Mouse (Mus musculus) heart, postnatal 25 days (tissue): ENCODE data around the gene Arl4a. TPM values are rescaled to one million over a fixed set of nuclear protein-coding genes. Genes with fewer than 3 reads are reported as not detected.

Source experiments
- DNase-seq: peaks from one replicate; pipeline ENCODE4 v3.0.0; 2022; ENCODE audit warnings: low spot score
- intact Hi-C: fragments of 180-260 bp; cut with DNase I; formaldehyde crosslinking; loops from one replicate; pipeline ENCODE4 v1.15.1; 2025
- total RNA-seq, 2 experiments: library from RNA; stranded (reverse); gene quantifications; 2 replicates each; pipeline ENCODE4 v1.2.3; 2021

Gene Arl4a
- 10 to 100 TPM; 19.6 to 22.0 TPM for total RNA-seq

DNA sequence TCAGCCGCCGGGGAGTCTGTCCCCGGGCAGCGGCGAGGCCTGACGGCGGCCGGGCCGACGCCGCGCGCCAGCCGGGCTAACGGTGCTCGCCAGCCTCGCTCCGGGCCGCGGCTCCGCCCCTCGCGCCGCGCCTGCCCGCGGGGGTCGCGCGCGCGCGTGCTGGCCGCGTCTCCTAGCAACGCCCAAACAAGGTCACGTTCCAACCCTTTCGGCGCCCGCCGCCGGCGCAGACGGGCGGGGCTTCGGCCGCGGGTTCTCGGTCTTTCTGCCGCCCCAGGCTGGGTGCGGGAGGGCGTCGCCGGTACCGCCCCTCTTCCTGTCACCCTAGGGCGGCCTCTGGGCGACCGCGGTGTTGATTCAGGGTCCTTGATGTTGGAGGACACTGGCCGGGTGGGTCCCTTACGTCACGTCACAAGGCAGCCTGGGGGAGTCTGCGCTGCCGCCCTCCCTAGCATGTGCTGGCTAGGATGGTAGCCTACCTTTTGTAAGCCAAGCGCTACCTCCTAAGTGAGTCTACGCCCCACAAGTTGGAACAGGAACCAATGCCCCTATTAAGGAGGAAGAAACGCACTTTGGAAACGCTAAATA is at the start of gene Arl4a:
TSS of gene Arl4a (minus strand) at position 150 of the 588 bp plus-strand sequence.
- DNase-seq = peak; percentile 82
- intact Hi-C loops = loop anchor here (2.0 to 10.0 kb wide), 3 partner anchors 19 to 203 kb away; no protein-coding TSS in a partner anchor

DNA sequence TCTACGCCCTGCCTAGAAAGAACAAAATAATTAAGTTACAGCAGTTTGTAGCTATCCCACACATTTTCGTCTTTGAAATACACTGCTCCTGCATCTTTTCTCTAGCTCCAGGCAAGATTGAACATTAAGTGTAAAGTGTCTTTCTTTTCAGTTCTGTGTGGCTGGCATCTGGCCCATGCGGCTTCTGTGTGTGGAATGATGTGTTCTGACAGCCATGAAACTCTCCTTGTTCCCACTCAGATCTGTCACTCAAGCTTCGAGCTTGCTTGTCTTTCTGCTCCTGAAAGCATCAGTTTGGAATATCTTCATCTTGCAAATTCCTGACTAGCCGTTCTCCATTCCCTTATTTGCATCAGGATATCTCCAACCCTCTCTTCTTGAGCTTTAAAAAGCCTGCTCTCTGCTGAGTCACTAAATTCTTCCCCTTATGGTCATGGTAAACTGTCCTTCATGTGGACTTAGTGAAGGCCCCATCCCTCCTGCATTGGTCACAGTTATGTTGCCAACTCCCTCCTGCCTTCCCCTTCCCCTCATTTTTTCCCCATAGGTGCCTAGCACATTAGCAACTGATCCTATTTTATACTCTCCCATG is 48.0 kb upstream of the Arl4a start:
- intact Hi-C loops = no loop called here
- DNase-seq = no peak

DNA sequence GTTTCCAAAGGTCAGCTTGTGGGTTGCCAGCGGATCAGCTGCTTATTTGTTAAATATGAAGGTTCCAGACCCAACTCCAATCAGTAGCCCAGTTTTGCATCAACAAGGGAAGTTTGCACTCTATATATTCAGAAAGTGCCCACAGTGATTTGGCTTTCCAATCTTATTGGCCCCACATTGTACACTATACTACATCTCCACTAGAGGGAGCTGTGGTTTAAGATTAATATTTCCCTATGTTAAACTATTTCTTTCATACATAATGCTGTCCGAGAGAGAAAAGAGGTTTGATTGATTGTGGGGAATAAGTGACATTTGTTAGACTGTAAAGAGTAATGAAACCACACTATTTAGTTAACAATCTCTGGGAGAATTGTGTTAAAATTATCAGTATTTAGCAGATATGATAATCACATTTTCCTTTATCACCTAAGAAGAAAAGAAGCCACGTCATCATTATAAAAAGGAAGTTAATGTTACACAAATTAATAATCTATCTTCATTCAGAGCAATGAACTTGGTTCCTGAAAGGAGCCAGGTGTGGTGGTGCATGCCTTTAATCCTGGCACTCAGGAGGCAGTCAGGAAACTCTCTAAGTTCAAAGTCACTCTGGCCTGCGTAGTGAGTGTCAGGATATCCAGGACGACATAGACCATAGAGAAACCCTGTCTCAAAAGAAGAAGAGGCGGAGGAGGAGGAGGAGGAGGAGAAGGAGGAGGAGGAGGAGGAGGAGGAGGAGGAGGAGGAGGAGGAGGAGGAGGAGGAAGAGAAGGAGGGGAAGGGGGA is 44.8 kb upstream of the Arl4a start:
- no peak for DNase-seq
- intact Hi-C loops = loop anchor here (1.0 kb wide), 1 partner anchor 82 kb away; no protein-coding TSS in a partner anchor

DNA sequence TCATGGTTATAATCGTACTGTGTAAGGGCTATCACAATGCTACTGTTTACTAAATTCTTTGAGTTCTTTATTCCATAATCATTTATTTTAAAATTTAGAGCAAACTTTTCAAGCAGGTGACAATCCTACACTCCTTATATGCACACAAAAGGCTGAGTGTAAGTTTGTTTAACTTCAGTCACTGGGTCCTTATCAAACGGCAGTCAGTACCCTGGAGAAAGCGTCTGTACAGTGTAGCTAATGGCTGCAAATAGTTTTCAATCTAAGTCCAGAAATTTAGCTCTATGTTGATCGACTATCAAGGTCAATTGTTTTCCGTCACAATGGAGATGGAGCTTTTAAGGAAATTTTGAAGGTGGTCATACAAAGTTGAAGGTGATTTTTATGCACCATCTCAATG is 44.2 kb upstream of the Arl4a start:
- intact Hi-C loops = loop anchor here (1.0 kb wide), 1 partner anchor 82 kb away; no protein-coding TSS in a partner anchor
- no peak for DNase-seq

DNA sequence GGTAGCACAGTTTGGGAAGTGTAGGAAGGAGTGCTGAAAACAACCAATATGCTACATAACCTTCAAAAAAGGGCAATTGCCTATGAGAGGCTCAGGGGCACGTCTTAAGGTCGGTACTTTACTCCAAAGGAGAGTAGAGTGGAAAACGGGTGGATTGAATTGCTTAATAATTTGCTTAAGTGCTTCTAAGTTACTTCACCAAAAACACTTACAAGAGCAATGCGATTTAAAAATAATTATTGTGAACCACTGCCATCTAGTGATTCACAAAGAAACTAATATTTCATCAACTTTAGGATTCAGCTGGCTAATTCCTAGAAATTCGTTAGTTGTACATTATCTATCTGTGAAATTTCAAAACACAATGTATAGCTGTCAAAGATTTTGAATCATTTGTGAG is 35.8 kb upstream of the Arl4a start:
- intact Hi-C loops = loop anchor here (2.0 kb wide), 1 partner anchor 563 kb away; no protein-coding TSS in a partner anchor
- DNase-seq = no peak

DNA sequence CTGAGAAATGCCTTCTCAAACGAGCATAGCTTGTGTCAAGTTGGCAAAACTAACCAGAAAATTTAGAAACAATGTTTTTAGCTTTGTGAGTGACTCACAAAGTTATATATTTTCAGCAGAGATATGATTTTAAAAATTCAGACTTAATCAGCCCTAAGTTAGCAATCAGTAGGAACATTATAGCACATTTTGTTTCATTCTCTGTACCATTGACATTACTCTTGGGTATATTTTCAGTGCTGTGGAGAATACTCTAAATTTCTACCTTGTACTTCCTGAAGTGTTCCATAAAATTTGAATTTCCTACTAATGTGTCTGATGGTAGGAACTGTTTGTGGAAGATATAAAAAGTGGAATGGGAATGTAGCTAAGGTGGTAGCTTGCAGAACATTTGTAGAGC is 9.2 kb upstream of the Arl4a start:
- intact Hi-C loops = no loop called here

DNA sequence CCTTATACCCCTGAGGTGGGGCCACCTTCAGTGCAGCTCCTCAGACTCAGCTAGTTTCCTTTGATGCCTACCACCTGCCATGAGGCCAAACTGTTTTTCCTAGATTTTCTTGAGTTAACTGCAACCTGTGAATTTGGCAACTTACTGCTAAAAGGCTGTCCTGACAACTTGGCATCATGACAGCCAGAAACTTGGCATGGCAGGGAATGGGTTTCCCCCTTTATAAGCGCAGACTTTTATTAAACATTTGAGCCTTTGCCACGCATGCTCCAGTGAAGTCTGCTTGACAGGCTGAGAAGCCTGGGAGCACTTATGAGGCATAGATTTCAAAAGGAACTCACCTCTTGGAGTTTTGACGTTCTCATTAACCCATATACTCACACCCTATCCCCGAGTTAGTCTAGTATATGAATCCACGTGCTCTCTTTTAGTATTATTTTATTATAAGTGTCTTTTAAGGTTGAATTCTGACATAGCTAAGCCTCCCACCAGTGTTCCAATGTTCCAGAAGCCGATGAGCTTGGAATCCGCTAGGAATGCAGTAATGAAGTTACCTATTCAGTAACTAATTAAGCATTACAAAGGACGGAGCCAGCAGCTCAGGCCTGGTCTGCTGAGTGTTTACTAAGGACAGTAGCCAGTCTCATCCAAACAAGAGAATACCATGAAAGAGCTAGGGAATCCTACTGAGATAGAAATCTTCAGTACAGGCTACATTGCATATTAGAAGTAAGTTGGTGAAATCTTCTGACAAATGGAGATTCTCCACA is 6.2 kb upstream of the Arl4a start:
- intact Hi-C loops = no loop called here

More for the DNA sequence above, 9.2 kb upstream of the Arl4a start:
- DNase-seq = no peak

DNA sequence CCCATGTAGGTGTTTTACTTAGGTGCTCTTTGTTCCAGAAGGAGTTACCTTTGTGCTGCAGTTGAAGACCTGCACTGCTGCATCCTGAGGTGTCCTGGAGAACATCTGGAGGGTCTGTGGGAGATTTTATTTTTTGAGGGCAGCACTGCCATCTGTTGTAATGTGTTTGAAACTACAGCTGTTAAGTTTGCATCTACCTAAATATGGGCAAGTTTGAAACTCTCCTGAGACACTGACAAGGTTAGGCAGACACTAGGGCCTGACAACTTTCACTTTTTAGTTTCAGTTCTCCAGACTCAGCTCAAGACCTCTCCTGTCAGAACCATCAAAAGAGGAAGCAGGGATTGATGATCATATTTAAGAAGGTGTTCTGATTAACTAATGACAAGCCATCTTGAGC is 2.2 kb upstream of the Arl4a start:
- intact Hi-C loops = loop anchor here (1.0 kb wide), 2 partner anchors 375 to 530 kb away; no protein-coding TSS in a partner anchor
- DNase-seq = no peak

More for the DNA sequence above, 6.2 kb upstream of the Arl4a start:
- DNase-seq = no peak

DNA sequence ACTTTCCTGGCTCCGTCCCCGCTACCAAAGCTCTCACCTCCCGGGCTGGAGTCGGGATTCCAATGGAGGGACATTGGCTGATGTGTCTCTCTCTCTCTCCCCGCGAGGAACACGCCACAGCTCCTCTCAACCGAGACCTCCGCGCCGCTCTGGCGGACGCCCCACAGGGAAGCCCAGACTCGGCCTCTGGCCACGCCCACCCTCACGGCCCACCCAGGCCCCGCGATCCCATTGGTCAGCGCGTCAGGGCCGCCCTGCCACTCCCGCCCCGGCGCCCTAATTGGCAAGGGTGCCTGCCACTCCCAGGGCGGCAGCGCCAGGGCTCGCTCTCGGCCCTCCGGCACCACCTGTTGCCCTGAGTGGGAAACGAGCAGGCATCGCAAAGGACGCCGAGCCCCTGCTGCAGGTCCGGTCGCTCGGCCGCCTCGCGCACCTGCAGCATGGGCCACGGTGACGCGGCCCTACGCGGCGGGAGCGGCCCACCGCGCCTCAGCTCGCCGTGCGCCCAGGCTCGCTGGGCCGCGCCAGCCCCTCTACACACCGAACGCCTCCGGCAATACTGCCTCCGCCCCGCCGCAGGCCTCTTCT is 505 bp downstream of the Arl4a start:
- intact Hi-C loops = loop anchor here (2.0 to 10.0 kb wide), 3 partner anchors 19 to 203 kb away; no protein-coding TSS in a partner anchor
- peak; percentile 98 for DNase-seq

DNA sequence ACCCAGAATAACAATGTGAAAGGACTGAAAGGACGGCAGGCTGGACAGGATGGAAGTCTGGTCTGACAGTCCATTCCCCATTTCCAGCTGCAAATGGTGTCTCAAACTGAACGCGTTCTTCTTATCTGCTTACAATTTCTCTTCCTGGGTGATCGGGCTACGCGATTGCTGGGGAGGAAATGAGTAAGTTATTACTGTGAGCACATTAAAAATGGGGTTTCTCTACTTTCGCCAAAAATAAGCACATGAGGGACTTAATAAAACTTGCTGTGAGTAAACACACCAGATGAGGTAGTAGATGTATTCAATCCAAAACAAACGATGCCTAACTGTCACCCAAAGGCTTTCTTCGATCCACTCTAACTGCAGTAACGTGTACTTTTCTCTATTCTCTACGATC is 1.2 kb downstream of the Arl4a start:
- no peak for DNase-seq
- intact Hi-C loops = loop anchor here (2.0 to 10.0 kb wide), 3 partner anchors 18 to 202 kb away; no protein-coding TSS in a partner anchor

DNA sequence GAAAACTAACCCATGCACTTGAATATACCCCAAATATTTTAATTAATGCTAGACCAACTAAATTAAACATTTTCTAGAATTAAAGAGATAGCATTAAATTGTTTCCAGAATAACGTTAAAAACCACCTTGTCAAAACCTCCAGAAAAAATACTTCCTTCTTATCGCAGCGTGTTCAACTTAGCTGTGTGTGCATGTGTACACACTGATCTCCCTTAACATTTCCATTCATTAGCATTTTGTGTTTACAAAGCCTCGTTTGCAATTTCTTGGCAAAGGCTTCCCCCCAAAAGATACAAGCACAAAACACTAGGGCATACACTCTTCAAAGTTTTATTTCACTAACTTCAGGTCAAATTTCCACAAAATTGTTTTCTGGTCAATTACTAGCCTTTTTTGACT is 2.3 kb downstream of the Arl4a start:
- DNase-seq = no peak
- intact Hi-C loops = loop anchor here (5.0 to 10.0 kb wide), 2 partner anchors 83 to 201 kb away; no protein-coding TSS in a partner anchor

DNA sequence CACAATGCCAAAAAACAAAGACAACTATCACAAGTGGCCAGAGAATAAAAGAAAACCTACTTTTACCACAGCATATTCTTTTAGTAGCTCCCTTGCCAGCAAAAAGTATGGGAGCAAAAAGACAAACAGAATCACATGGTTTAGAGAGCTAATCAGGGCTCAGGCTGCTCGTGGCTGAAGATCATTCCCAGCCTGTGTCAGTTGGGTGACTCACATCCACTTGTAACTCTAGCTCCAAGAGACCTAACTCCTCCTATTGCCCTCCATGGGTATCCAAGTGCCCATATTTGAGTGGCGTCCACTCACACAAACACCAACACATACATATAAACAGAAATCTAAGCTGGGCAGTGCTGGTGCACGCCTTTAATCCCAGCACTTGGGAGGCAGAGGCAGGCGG is 8.6 kb downstream of the Arl4a start:
- no peak for DNase-seq
- intact Hi-C loops = no loop called here

DNA sequence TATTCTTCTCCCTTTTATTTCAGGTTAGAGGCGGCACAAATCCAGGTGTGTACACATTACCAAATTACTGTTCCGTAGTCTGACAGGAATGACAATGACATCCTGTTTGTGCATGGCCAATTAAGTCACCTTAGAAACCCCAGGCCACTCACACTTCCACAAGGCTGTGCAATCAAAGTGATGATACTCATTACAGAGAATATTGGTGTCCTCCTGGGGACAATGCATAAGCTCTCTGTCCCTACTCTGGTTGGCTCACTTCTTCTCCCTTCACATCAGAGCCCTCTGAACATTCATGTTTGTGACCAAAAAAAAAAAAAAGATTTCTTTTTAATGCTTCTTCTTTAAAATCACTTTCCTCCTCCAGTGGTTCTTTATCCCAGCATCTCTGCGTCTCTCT is 10.0 kb downstream of the Arl4a start:
- DNase-seq = no peak
- intact Hi-C loops = no loop called here

DNA sequence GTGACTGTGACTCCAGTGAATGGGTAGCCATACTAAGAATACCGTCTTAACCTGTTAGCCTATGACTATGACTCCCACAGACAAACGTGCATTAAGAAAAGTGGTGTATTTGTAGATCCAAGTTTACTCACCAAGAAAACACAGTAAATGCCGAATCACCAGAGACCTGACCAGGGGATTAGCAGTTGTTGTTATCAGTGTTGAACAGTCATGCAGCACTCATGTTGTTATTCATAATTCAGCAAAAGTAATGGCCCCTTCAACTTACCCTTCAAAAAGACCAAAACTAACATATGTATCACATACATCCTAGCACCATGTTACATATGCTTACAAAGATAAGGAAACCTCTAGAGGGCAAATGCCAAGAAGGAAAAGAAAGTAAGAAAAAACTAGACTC is 10.4 kb downstream of the Arl4a start:
- no peak for DNase-seq
- intact Hi-C loops = no loop called here

DNA sequence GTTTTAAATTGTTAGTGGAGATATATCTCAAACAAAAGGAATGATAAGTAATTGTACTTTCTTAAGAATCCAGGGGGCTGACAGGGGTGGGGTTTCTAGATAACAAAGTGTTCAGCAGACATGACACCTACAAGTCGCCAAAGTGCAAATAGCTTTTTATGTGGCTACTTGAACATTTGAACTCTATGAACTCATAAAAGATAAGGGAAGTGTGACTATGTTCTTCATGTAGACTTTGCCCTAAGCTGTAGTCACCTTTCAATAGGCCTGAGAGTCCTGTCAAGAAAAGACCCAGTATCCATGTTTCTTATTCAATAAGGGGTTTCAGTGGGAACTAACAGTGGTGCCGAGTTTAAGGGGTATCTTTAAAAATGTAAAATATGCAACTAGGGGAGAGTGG is 13.9 kb downstream of the Arl4a start:
- intact Hi-C loops = no loop called here
- no peak for DNase-seq

DNA sequence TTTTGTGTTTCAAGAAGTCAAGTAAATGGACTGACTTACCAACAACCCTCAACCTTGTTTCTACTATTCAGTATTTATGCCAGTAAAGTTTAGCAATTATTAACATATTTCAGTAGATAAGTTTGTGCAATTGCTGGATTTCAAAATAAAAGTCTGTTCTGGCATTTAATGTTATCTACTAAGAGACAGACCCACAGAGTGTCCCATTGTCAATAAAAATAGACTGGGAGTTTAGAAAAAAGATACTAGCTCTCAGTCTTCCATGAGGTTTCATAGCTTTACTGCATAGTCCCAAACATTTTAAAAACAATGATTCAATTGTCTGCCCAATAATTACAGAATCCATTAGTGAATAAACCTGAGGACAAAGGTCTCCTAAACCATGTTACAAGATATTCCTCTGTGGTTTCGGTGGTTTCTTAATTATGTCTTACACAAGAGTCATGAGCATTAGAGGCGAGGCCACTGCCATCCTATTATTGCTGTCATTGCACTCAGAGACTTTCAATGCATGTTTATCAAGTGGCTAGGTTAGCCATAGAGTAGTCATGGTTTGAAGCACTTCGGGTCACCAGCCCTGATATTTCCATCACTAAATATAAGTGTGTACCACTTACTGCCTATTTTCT is 14.7 kb downstream of the Arl4a start:
- intact Hi-C loops = no loop called here
- no peak for DNase-seq

DNA sequence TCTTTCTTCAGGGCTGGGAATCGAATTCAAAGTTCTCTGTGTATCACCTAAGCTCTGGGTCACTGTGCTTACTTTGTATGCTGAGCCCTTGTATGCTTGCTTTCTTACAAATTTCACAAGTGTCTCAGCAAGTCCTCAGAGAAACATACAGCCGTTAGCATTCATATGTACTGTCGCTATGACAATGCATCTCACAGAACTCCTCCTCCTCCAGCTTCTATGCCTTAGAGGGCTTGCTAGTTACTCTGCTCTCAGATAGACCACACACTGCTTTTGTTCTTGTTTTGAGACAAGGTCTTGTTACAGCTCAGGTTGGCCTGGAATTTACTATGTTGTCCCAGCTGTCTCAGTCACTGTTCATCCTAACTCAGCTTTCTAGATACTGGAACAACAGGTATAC is 15.5 kb downstream of the Arl4a start:
- intact Hi-C loops = no loop called here
- DNase-seq = no peak

DNA sequence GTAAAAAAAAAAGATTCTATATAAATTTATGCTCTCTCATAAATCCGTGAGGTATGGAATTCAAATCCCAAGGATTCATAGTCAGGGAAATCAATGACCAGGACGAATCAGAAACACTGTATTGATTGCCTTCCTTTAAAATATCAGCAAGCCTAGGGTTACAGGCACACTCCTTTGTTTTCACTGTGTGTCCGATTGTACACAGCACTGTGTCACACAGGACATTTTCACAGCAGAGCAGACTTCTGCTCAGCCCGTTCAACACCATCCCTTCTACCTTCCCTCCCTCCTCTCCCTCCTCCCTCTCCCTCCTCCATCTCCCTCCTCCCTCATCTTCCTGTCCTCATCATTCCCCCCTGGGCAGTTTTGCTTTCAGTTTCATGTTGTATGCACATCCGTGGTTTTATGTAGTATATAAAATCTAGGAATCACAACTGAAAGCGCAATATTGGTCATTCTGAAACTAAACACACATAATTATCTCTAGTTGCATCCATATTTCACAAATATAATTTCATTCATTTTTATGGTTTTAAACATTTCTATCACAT is 19.8 kb downstream of the Arl4a start:
- no peak for DNase-seq
- intact Hi-C loops = loop anchor here (2.0 kb wide), 1 partner anchor 19 kb away; no protein-coding TSS in a partner anchor
